Mouse (Mus musculus) thymus, postnatal 14 days (tissue): ENCODE data around the gene Gm5426.
"Not testable (repeated sequence)": the region's sequence is repeated elsewhere in the genome, so short reads cannot be mapped to it uniquely, and the experiment has no call there.

Source experiments
- DNase-seq: peaks from one replicate; pipeline ENCODE4 v3.0.0; 2021

Gene Gm5426

DNA sequence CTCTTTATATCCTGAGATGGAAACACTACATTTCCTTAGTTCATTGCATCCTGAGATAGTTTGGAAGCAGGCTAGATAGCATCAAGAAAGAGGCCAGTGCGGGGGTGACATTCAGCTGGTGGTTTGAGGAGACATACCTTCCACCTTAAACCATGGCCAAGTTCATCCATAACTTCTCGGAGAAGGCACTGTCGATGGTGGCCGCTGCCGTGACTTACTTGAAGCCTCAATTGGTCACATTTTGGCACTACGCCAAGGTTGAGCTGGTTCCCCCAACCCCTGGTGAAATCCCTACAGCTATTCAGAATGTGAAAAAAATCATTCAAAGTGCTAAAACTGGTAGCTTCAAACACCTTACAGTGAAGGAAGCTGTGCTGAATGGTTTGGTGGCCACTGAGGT lies at the start of gene Gm5426:
TSS of gene Gm5426 (plus strand) at position 153 of the 400 bp plus-strand sequence.
- not testable (repeated sequence) for DNase-seq

DNA sequence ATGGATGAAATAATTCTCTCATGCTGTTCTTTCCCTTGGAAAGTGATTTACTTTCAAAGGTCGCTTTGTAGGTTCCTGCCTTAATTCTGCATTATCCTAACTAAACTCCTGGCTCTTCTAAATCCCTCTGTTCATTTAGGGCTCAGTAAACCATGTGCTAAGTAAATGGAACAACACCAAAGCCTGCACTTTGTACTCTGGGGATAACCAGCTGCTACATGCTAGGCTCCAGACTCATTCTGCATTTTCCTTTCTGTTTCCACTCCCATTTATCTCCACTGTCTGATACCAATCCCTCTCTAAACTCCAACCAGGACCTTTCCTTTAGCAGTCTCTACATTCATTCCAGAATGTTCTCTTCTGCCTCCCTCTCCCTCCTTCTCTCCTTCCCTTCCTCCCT lies 46.7 kb upstream of the Gm5426 start:
- DNase-seq = no peak

- no peak for DNase-seq
Measured at GRCm38 (mm10) chr10:96090388-96090787, 46.0 kb upstream of the Gm5426 start.

DNA sequence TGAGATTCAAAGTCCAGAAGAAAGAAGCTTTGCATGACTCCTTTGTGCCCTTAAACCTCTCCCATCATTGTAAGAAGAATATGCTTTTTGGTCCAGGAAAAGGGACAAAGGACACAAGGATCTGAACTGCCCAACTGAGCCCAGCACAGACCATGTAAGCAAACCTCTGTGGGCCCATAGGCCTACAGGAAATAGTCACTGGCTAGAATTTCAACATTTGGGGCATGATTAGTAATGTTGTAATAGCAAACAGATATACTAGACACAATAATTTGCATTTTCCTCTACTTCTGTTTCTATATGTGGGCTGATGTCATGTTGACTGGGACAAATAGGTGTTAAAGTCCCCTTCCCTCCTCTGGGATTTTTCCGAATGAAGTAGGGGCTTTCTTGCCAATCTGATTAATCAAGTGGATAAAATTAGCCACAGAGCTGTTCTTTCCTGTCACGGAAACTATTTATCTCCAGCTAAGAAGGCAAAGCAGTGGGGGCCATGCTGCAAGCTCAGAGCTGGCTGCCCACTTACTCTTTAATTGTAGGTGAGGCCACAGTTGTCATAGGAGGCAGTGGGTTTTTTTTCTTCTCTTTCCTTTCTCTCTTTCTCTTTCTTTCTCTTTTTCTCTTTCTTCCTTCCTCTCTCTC lies 42.4 kb upstream of the Gm5426 start:
- no peak for DNase-seq

DNA sequence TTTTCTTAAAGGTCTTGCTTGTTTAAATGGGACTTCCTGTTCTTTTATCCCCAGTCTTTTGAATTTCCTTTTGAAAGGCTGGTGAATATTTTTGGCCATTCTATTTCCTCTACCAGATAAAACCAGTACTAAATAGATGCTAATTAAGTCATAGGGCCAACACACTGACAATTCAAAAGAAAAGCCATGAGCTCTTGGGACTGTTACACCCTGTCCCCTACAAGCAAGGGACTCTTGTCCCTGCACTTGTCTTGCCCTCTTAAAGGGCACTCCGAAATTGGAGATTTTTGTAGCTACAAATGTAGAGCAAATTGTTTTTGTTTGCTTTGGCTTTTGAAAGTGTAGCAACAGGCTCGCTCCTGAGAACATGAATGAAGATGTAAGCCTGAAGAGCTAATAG lies 41.8 kb upstream of the Gm5426 start:
- no peak for DNase-seq

- no peak for DNase-seq
Measured at GRCm38 (mm10) chr10:96096730-96097129, 39.7 kb upstream of the Gm5426 start.

- DNase-seq = no peak
Measured at GRCm38 (mm10) chr10:96101035-96101434, 35.4 kb upstream of the Gm5426 start.

GRCm38 (mm10) chr10:96104158-96104557 lies 32.2 kb upstream of the Gm5426 start:
- DNase-seq = peak; percentile 6

GRCm38 (mm10) chr10:96104624-96105023 lies 31.8 kb upstream of the Gm5426 start:
- no peak for DNase-seq

GRCm38 (mm10) chr10:96105124-96105523 lies 31.3 kb upstream of the Gm5426 start:
- peak; percentile 31 for DNase-seq

- DNase-seq = no peak
Measured at GRCm38 (mm10) chr10:96106972-96107720, 29.3 kb upstream of the Gm5426 start.

DNA sequence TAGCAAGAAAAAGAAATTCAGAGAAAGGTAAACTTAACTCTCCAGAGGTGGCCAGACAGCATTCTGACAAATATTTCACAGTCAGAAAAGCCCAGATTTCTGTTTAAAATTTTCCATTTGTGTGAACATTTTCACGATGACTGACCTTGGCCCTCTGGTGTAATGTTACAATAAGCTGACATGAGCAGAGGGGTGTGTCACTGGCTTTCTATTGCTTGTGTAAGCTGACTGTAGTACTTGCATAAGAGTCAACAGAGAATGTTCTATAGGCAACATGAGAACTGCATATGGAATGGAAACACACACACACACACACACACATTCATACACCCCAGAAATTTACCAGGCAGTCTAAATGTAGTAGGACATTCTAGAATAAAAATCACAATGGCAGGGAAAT lies 28.6 kb upstream of the Gm5426 start:
- DNase-seq = no peak

GRCm38 (mm10) chr10:96115325-96115724 lies 21.1 kb upstream of the Gm5426 start:
- no peak for DNase-seq

GRCm38 (mm10) chr10:96120821-96121220 lies 15.6 kb upstream of the Gm5426 start:
- no peak for DNase-seq

DNA sequence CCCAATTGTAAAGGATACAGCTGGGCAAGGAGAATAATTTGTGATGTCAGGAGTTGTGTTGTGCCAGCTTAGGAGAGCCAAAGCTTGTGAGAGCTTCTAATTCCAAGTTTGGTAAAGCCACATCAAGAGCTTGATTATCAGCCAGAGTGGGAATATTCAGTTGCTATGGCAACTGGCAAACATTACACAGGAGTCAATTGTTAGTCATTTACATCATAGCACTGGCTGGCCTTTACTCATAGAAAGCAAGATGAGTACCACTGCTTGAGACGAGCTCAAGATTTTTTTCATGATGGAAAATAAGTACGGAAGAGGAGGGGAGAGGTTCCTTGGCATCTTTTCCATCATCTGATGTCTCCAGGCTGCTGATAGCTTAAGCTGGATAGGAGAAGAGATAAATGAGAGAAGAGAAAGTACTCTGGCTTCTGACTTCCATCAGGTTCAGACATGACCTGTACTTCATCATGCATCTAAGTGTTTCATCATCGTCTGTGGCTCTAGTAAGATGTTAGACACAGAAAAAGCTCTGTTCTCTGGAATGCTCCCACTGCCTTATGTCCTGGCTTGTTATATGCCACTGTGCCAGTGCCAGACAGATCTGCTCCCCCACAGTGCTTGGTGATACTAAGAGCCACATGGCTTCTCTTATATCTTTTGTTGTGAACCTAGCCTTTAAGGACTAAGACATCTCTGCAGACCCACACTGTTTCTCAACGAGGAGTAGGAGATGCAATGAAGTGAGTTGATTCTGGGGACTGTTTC lies 15.0 kb upstream of the Gm5426 start:
- no peak for DNase-seq

DNA sequence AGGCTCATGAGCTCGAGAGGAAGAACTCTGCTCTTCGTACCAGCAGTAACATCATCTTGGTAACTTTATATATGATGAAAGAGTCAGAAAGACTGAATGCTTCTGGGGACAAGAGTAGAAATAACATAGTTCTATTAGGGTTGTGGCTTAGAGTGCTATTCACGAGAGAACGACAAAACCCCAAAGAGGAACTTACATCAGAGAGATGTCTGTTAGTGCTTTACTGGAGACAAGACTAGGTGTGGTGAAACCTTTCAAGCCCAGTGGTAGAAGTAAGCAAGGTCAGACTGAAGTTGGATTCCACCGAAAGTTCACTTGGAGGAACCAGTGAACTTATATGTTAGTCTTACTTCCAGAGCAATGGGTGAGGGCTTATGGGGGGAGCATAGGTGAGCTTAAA lies 12.5 kb upstream of the Gm5426 start:
- no peak for DNase-seq

GRCm38 (mm10) chr10:96124290-96124689 lies 12.1 kb upstream of the Gm5426 start:
- DNase-seq = no peak

DNA sequence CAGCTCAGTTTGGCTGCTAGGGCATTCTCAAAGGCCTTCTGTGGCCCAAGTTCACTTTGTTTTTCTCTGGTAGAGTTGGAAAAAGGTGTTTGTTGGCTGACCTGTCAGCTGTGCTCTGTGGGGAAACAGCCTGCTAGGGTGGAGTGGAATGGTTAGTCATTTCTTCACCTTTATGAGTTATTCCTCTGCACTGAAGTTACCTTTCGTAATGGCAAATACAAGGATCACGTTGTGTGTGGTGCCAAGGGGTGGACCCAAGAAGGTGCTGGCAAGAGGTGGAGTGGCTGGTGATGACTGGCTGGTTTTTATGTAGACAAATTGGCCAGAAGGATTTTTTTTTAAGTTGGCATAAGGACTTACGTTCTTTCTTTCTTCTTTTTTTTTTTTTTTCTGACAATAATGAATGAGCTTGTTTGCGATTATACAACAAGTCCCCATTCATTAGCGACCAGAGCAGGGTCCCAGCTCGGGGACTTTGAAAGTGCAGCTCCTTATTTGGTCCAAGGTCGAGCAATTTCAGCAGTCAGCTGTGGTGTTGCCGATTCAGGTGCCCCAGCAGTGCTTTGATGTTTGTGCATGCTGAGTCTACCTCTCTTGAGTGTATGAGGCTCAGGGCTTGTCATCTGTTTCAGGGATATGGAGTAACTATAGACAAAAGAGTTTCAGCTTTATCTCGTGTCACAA lies 10.5 kb upstream of the Gm5426 start:
- no peak for DNase-seq

GRCm38 (mm10) chr10:96129213-96129612 lies 7.2 kb upstream of the Gm5426 start:
- no peak for DNase-seq

DNA sequence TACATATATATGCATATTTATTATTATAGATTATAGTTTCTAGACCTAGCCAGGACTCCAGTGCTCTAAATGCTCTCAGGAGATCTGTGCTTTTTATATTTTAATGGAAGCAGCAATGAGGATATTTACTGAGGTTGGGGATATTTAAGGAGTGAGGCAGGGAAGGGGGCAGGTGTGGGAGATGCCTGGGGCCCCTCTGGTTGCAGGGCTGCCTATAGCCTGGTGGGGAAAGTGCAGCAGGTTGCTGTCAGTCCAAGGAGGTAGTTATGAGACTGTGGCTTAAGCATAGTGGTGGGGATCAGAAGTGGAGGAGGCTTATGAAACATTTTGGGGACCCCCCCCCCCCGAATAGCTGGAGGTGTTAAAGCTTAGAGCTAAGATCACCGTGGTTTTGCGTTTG lies 6.0 kb upstream of the Gm5426 start:
- DNase-seq = no peak

DNA sequence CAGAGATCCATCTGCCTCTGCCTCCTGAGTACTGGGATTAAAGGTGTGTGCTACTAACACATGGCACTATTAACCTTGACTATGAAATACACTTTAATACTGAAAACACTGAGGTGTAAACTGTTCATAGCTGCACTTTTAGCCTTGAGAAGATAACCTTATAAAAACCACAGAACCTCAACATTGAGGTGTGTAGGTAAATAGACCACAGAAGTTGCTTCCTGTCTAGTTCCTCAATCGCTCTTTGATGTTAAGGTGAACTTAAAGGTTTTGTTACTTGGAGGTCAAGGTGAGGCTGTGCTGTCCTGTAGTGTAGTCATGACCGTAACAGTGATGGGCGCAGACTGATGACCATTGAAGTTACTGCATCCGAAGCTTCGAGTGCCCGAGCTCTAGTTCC lies 5.3 kb upstream of the Gm5426 start:
- no peak for DNase-seq

GRCm38 (mm10) chr10:96132161-96132560 lies 4.2 kb upstream of the Gm5426 start:
- DNase-seq = peak; percentile 57

- no peak for DNase-seq
Measured at GRCm38 (mm10) chr10:96138585-96138984, 2.2 kb downstream of the Gm5426 start.
